Mouse (Mus musculus): ENCODE measurements around the gene Fam214b.
A peak's percentile ranks its signal among the peaks of the same experiment; 100 is the strongest.

Fam214b gene

DNA sequence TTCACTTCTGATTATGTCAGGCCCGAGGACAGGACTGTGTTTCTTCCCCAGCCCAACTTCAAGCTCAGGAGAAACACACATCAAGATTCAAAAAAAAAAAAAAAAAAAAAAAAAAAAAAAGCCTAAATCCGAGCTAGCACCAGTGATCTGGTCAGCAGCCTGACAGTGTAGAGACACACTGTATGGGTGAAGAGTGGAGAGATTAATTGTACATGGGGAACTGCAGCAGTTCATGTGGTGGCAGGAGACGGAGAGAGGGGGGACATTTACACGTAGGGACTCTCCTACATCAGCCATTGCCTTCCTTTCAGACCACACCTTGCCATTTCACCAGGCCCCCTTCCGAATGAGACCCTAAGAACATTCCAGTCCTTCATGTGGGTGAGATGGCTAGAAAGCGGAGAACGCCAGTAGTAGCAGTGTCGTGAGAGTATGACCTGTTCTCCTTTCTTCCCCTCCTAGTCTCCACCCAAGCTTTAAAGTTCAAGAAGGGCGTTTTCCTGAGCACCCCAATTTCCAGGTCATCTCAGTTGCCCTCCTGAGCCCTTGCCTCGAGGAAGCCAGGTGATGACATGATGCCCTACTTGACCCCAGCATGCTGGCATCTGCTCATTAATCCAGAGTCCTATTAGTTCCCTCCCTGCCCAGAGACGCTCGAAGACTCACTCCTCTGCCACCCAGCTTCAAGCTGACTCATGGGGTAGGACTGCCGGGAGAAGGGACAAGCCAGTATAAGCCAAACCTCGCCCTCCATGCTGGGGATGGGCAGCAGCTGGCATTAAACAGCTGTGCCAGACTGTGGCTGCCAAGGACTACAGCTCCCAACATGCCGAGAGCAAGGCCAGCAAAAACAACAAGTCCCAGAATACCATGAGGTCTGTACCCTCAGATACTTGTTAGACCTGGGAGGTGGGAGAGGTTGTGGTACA is 7.2 kb downstream of the Fam214b start:
- peak; percentile 55 to 78 for DNase-seq

DNA sequence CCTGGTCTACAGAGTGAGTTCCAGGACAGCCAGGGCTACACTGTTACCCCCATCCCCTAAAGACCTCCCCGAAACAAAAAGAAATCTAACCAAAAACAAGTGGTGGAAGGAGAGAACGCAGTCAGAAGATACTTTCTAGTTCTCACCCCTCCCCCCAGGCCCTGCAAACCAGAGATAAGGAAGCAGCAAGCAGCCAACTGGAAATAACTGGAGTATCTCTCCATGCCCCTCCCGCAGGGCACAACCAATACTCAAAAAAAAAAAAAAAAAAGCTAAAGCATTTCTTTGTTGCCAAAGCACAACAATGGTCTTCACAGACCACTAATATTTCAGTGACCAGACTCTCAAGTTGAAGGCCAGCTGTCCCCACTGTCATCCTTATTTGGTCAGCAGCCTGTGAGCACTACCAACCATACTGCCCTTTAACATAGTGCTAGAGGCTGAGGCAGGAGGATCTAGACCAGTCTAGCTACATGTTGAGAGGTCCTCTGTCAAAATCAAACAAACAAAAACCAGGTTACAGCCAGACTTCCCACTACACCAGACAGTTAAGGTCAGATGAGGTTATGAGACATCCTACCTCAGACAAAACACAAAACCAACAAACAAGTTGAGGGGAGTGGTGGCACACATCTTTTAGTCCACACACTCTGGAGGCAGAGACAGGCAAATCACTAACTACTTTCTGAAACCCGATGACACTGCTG is 8.0 kb downstream of the Fam214b start:
- no peak for DNase-seq

DNA sequence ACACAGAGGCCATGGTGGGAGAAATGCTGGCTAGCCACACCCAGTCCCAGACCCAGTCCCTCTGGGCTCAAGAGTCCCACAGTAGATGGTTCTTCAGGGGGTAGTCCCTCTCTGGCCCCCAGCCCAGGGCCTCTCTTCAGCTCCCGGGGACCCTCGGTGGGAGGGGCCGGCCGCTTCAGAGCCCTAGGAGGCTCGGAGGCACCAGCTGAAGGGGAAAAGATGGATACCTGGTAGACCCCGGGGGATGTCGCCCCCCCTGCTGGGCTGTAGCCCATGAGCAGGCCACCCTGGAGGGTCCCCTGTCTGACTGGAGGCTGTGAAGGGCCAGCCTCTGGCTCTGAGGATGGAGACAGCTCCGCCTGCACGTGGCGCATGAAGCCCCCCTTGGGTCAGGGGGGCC is 9.7 kb downstream of the Fam214b start:
- no peak for DNase-seq

DNA sequence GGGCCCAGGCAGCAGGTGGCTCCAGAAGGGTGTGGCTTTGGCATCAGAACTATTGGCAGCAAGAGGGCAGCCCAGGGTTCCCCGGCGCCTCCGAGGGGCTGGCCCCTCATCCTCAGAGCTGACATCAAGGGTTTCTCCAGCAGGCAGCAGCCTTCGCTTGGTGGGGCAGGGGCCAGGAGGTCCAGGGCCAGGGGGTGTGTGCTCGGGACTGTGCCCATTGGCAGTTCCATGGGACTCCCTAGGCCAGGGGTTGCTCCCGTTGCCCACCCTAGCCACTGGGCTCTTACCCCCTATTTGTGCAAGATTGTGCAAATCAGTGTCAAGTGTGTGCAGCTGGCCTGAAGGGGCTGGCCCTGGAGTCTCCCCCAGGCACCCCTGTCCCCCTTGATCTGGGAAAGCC is 10.2 kb downstream of the Fam214b start:
- DNase-seq = no peak

DNA sequence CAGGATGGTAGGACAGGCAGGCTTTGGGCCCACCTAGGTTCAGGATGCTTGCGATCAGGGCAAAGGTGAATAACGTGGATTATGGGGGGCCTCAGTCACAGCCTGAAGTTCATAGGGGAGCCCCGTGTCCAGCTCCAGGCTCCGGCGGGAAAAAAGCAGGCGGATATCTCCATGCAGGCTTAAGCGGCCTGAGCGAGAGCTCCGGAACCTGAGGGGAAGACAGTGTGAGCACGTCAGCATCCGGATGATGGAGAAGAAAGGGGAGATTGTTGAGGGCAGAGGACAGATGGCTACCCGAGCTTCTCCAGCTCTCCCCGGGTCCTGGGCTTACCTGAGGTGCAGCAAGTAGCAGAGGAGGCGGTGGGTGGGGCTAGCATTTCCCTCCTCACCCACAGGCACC is 12.5 kb downstream of the Fam214b start:
- no peak for DNase-seq

DNA sequence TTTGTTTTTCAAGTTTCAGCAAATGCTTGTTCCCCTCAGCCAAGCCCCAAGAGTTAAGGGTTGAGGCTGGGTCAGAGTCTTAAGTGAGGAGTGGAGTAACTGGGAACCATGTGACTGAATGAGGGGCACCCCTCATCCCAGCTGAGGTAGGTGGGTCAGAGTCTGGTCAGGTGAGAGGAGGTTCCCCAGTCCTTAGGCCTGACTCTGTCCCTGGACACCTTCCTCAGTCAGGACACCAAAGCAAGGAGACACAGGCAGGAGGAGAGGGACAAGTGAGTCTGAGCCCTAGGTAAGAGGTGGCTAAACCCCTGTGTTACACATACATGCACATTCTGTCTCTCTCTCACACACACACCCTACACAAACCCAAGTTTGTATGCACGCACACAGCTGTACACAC is 13.5 kb downstream of the Fam214b start:
- DNase-seq = no peak

DNA sequence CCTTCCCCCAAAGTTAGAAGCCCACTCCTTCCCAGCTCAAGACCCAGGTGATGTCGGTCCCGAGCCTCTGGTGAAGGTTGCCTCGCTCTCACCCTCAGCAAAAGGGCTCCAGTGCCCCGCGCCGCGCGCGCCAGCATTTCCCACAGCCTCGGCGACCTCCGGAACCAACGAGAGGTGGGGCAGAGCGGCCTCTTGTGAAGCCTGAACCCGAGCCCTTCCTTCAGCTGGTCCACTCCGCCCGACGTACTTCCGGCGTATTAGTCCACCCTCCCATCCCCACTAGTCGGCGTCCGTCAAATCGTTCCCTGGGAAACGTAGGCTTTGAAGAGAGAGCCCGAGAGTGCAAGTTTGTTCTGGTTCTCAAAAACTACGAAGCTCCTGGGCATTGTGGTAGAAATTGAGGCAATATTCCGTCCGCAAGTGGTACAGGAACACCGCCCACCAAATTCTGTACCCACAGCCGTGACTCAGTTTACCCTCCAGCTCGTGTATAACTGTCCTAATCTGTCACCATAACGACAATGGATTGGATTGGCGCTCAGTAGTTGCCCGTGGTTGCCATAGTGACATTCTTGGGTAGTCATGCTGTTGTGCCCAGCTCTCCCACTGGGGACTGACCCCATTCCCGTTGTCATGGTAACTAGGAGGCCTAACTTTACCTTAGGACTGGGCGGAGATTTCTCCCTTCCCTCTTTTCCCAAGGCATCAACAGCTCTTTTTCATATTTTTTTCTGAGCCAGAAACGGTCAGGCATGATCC is 14.6 kb downstream of the Fam214b start, which contains the start of gene Stoml2:
Stoml2 (minus strand) TSS at position 474 of the 759 bp plus-strand sequence.
- DNase-seq = peak; percentile 93 to 94

DNA sequence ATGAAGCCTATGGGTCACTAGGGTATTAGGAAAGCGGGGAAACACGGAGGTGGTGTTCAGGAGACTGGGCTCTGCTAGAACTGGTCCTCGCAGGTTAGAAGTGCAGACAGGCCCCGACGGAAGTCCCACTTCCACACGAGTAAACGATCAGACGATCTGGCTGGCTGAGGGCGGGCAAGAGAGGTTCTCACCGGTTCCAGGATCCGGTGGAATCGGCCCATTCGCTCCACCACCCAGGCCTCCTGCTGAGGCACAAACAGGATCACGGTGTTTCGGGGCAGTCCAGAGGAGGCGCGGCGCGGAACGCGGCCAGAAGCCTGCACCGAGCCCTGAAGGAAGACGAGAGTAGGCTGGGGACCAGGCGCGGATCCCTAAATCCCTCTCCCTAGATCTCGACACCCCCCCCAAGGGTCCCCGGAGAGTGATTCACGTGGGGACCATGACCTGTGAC is 15.2 kb downstream of the Fam214b start:
- no peak for DNase-seq

DNA sequence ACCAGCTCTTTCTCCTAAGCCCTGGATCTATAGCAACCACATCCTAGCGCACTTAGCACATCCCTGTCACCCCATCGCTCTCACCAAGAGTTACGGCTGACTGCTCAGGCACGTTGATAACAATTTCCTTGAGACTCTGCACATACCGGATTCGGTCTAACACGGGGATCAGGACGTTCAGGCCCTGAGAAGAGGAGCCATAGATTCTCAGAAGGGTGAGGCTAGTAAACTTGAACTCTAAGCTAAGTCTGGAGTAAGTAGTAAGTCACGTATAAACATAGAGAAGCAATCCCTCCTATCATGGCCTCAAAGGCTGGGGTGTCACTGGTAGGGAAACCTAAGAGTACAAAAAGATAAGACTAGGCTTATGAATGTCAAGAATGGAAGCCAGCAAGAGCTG is 15.7 kb downstream of the Fam214b start:
- no peak for DNase-seq

DNA sequence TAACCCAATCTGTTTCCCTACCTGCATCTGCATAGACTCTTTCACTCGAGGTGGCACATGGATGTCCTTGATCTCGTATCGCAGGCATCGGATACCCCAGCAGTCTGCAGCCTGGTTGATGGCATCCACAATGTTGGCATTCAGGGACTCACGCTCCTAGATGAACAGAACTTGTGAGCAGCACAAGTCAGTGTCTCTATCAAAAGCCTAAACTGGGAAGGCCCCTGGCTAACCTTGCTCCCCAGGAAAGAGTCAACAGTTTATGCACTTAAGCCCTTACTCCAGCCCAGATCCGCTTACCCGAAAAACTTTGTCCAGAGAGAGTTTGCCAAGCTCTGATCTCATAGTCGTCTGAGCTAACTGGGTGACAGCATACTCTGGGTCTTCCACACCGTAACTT is 16.3 kb downstream of the Fam214b start:
- DNase-seq = no peak

DNA sequence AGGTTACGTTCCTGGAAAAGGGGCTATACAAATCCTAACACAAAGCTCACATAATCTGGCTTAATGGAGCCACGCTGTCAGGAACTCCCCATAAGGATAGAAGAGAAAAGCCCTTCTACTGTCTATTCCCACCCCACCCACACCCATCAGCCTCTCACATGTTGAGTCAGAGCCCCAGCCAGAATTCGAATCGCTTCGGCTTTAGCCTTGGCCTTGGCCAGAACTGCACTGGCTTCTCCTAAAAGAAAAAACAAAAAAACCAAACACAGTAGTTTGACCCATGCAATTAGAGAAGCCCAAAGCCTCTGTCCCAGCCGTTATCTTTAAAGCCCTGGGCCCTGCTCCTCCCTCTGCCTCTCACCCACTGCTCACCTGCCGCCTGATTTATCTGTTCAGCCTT is 16.9 kb downstream of the Fam214b start:
- no peak for DNase-seq

DNA sequence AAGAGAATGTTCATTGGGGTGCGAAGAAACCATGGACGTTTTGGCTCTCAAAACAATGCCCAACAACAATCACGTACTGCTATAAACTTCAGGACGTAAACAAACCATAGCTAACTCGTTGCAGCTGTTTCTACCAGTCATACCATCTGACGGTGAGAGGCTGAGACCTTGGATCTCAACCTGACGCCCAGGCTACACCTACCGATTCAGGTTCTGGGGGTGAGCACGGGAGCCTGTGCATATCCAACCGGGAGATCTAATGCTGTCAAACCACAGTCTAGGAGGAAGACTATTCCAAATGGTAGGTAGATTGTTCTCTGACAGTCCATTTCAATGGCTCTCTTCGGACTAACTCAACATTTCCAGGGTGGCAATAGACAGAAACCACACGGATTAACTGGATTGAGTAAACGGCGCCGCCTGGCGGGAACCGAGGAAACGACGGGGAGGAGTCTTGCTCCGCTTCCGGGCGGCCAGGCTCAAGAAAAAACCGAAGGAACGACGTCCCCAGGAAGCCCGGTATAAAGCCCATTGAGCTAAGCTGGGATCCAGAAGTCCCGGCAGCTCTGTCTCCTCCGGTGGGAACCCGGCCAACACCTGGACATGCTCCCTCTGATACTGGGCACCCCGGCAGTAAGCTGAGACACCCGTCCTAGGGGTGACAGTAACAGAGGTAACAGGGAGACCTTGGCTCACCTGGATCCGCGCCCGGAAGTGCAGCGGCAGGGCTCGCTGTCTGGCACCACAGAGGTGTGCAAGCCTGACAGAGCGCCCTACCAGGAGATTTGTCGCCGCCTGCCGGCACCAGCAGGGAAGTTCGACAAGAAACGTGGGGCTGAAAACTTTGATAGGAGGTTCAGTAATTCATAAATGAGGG is 20.7 kb downstream of the Fam214b start, which contains the start of gene Pigo:
Pigo (minus strand) TSS at position 736 of the 877 bp plus-strand sequence.
- DNase-seq = peak; percentile 94 to 96

DNA sequence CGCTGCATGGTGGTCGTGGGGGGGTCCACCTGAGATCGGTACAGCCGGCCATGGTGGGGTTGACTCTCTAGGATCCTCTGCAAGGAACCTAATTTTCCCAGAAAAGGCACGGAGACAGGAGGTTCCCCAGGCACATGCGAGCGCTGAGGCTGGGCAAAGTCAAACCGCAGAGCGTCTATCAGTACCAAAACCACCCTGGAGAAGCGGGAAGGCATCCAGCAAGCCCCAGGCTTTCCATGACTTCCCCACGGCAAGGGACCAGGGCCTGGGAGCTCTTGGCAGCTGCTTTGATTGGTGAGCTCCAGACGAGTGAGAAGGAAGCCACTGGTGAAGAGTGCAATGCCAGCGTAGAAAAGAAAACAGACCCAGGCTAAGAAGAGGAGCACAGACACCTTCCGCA is 21.3 kb downstream of the Fam214b start:
- DNase-seq = no peak

DNA sequence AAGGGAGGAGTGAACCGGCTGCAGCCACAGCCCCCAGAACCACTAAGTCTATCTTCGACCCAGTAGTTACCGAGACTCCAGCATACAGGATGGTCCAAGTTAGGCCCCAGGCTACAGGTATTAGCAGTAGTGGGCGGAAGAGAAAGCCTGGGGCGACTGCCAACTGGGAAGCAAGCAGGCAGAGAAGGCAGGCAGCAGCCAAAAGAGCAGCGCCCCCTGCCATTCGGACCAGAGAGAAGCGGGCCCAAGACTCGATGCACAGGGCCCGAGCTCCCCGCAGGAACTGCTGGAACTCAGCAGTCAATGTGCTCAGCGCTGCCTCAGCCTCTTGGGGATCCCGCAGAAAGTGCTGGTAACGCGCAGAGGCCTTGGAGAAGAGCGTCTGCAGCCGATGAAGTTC is 24.7 kb downstream of the Fam214b start:
- no peak for DNase-seq

DNA sequence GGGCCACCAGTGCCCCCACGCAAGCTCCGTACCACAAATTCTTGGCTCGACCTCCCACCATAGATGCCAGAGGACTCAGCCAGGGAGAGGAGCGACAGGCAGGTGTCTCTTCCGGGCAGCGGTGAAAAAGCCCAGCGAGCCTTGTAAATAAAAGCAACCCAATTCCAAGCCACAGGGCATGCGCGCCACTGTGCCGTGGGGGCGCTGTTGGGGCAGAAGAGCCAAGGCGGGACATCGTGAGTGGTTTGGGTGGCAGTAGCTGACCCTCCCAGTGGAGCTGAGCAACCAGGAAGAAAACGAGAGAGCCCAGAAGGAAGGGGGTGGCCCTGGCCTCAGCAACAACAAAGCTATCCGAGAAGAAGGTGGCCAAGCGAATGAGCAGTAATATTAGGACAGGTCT is 25.1 kb downstream of the Fam214b start:
- no peak for DNase-seq

DNA sequence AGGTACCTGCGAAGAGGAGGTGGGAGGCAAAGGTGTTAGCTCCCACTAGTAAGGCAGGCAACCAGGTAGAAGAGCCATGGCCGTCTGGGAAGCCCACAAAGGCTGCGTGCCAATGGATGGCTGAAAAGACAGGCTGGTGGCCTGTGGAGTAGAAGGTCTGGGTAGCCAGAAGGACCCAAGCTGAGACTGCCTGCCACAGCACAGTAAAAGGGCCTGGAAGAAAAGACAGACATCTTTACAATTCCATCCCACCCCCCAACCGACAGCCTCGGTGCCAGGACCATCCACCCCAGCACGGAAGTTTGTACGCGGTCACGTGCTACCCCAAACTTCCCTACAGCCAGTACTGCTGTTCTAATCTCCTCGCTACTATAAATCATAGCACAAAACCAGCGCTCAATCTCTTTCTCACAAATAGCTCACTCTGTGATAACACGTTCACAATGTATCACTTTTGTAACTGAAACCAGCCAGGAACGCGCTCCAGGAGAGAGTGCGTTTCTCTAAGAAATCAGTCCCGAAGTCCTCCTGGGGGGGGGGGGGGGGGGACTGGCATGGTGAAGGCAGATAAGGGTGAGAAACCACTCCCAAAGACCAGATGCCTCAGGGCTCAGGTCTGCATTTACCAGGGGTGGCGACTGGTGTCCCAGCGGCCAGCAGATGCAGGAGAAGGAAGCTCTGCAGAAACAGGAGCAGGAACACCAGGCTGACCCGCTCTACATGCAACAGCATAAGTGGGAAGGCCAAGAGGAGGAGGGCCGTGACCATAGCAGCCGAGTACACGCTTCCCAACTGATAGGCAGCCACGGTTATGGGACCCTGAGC is 26.2 kb downstream of the Fam214b start:
- no peak for DNase-seq

DNA sequence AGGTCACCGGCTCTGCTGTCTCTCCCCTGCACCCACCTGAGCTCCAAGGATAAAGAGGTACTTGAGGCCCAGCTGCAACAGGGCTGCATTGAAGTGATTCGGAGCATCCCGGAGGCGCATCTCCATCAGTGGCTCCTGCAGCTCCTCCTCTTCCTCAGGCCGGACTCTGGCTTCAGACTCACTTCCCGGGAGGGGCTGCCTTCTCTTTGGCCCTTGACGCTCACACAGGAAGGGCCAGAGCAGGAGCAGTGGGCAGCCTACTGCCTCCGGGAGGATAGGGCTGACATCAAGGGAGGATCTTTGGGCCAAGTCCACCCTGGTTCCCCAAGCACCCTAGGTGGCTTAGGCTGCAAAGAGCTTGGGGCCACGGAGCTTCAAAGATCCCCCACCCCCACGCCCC is 26.8 kb downstream of the Fam214b start:
- DNase-seq = no peak

DNA sequence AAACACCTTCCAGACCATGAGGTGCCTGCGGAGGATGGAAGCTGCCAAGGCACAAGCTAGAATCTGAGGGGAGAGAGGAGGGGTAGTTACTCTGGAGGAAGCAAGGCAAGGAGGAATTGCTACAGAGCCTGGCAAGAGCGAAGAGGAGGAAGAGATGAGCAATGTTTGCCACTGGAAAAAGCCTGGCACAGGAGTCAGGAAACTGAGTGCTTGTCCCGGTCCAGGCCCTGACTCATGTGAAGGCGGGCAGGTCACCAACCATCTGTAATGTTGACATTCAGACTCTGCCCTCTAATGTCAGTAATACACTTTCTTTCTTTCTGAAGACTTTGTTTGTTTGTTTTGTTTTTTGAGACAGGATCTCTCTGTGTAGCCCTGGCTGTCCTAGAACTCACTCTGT is 27.9 kb downstream of the Fam214b start:
- no peak for DNase-seq

DNA sequence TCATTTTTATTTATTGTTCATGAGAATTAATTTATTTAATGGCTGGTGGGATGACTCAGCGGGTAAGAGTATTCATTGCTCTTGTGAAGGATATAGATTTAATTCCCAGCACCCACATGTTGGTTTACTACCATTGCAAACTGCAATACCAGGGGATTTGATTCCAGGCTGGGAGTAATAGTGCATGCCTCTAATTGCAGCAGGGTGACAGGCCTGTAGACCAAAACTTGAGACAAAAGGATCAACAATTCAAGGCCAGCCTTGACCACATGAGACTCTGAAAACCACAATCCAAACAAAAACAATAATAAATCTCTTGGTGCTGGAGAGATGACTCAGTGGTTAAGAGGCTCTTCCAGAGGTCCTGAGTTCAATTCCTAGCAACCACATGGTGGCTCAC is 33.9 kb downstream of the Fam214b start:
- DNase-seq = no peak

DNA sequence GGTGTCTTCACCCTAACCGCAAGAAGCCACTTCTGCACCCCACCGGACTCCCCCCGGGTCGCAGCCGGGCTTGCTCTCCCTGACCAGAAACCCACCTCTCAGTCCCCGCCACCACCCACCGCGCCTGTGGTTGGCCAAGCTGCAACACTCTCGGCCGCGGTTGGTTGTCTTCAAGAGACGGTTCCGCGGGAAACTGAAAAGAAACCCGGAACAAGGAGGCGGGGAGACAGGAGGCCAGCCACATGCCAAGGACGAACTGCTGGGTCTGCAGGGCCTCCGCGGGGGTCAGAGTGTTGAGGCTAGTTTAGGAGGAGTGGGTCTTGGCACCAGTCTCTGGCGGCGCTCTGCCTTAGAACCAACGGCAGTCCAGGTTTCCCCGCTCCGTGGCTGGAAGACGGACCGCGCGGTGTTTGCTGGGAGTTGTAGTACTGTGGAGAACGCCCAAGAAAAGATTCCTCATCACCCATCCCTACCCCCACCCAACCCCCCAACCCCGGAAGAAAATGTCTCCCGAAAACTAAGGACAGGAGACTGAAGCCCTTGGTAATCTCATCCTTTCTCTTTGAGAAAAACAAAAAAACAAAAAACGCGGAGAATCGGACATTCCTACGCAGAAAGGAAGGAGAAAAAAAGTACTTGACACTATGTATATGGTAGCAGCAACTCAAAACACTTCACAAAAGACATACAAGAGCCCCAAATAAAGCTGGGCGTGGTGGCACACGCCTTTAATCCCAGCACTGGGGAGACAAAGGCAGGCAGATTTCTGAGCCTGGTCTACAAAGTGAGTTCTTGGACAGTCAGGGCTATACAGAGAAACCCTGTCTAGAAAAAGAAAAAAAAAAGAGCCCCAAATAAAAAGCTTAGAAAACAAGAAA is 35.6 kb downstream of the Fam214b start, which contains the start of gene Fancg:
Fancg (minus strand) TSS at position 346 of the 878 bp plus-strand sequence.
- DNase-seq = peak; percentile 86

All from lung, postnatal 4 days (tissue).